Mouse (Mus musculus): ENCODE results near the gene Commd1. TPM values are rescaled to one million over a fixed set of nuclear protein-coding genes. Genes with fewer than 3 reads are reported as not detected.

The Commd1 gene
- total and polyA plus RNA-seq, 3 experiments, result 102 to 113 TPM; not detected in 1

- Histone ChIP-seq H3K79me2 (ENCODE audit: control insufficient read depth, insufficient read depth, low read length, poor library complexity) (no peaks in the 10 kb centered on the region), H3K27ac (ENCODE audit: control insufficient read depth, low read depth, low read length) (no peak overlapping the region), H3K4me3 (ENCODE audit: control insufficient read depth in 1 of 2, insufficient read depth in 1 of 2, low read depth in 2 of 2, low read length in 2 of 2) (no peak overlapping the region), H3K9me3 (replicated peaks; ENCODE audit: insufficient read depth, low read length) (no peaks in the 10 kb centered on the region), H3K36me3 (ENCODE audit: control insufficient read depth in 1 of 2, insufficient read depth in 2 of 2, low read length in 2 of 2) (peaks cover 0 to 2% of the 10 kb centered on the region in 2 experiments; a peak in 2 of 4 replicates), H3K27me3 (ENCODE audit: control insufficient read depth in 1 of 2, insufficient read depth in 2 of 2, low read length in 2 of 2) (no peaks in the 10 kb centered on the region), H3K9ac (ENCODE audit: control insufficient read depth, low read depth, low read length, poor library complexity, severe bottlenecking) (no peak overlapping the region), H3K4me1 (ENCODE audit: control insufficient read depth in 1 of 2, insufficient read depth in 2 of 2, low read length in 2 of 2) (peaks cover 2 to 4% of the 10 kb centered on the region in 2 experiments)
- no peak for TF ChIP-seq CHD2 (IDR thresholded peaks at IDR 0.05; ENCODE audit: low read length)
- no peak for TF ChIP-seq ZNF384 (IDR thresholded peaks at IDR 0.05; ENCODE audit: low read depth, low read length)
- no peak for TF ChIP-seq BHLHE40 (IDR thresholded peaks at IDR 0.05; ENCODE audit: borderline replicate concordance, low read depth, low read length)
- no peak for TF ChIP-seq POLR2AphosphoS5 (IDR thresholded peaks at IDR 0.05; ENCODE audit: borderline replicate concordance, low read depth, low read length)
- TF ChIP-seq ZC3H11A (IDR thresholded peaks at IDR 0.05; ENCODE audit: low read depth, low read length), result no peak
- TF ChIP-seq GABPA (IDR thresholded peaks at IDR 0.05; ENCODE audit: low read depth, low read length), result no peak
- TF ChIP-seq MAX (IDR thresholded peaks at IDR 0.05; ENCODE audit: low read length), result no peak
- TF ChIP-seq MYB (IDR thresholded peaks at IDR 0.05; ENCODE audit: low read depth, low read length), result no peak
- TF ChIP-seq KAT2A (conservative IDR thresholded peaks at IDR 0.05; ENCODE audit: low read depth, low read length), result no peak
- TF ChIP-seq SMC3 (IDR thresholded peaks at IDR 0.05; ENCODE audit: low read depth, low read length), result no peak
- no peak for TF ChIP-seq NRF1 (IDR thresholded peaks at IDR 0.05; ENCODE audit: insufficient read depth, low read depth, low read length, poor library complexity, severe bottlenecking)
- TF ChIP-seq USF1 (IDR thresholded peaks at IDR 0.05; ENCODE audit: low read depth, low read length), result no peak
- no peak for TF ChIP-seq MAFK (IDR thresholded peaks at IDR 0.05; ENCODE audit: borderline replicate concordance, low read depth, low read length)
- TF ChIP-seq CTCF (IDR thresholded peaks at IDR 0.05 in 2 of 3, conservative IDR thresholded peaks at IDR 0.05 in 1 of 3; ENCODE audit: control insufficient read depth in 1 of 3, insufficient read depth in 1 of 3, low read depth in 2 of 3, low read length in 3 of 3, poor library complexity in 1 of 3, severe bottlenecking in 1 of 3), result no peak
- DNase-seq (ENCODE audit: low read depth, low spot score), result no peak
Observed at GRCm38 (mm10) chr11:22865635-22866246, 116.4 kb downstream of the Commd1 start.

- Histone ChIP-seq H3K4me1 (ENCODE audit: control insufficient read depth in 1 of 2, insufficient read depth in 2 of 2, low read length in 2 of 2) (peaks cover 4 to 6% of the 10 kb centered on the region in 2 experiments), H3K27ac (ENCODE audit: control insufficient read depth, low read depth, low read length) (no peak overlapping the region), H3K27me3 (ENCODE audit: control insufficient read depth in 1 of 2, insufficient read depth in 2 of 2, low read length in 2 of 2) (no peaks in the 10 kb centered on the region), H3K9me3 (replicated peaks; ENCODE audit: insufficient read depth, low read length) (no peaks in the 10 kb centered on the region), H3K4me3 (ENCODE audit: control insufficient read depth in 1 of 2, insufficient read depth in 1 of 2, low read depth in 2 of 2, low read length in 2 of 2) (no peak overlapping the region), H3K79me2 (ENCODE audit: control insufficient read depth, insufficient read depth, low read length, poor library complexity) (peaks cover 2% of the 10 kb centered on the region; the same call in 1 of the 2 replicates), H3K9ac (ENCODE audit: control insufficient read depth, low read depth, low read length, poor library complexity, severe bottlenecking) (no peak overlapping the region), H3K36me3 (ENCODE audit: control insufficient read depth in 1 of 2, insufficient read depth in 2 of 2, low read length in 2 of 2) (peaks cover 0 to 5% of the 10 kb centered on the region in 2 experiments; a peak in 2 of 4 replicates)
- no peak for DNase-seq (ENCODE audit: low read depth, low spot score)
- TF ChIP-seq SMC3 (IDR thresholded peaks at IDR 0.05; ENCODE audit: low read depth, low read length), result no peak
Observed at GRCm38 (mm10) chr11:22864305-22865060, 117.7 kb downstream of the Commd1 start.
